Mouse (Mus musculus) testis, adult 2 months (tissue): Measurements from ENCODE around the gene Hydin.

Experiments
- CTCF ChIP-seq: fragments of 200-500 bp; IDR thresholded peaks from 2 replicates; pipeline ENCODE4 v1.5.1; 2012; ENCODE audit warnings: low read depth, mild to moderate bottlenecking, inconsistent platforms, low read length, moderate library complexity; ENCODE audit not compliant: control insufficient read depth, insufficient read depth, insufficient replicate concordance
- POLR2A ChIP-seq: fragments of 200-500 bp; IDR thresholded peaks from 2 replicates; pipeline ENCODE4 v1.6.1; 2012; ENCODE audit warnings: low read depth, mild to moderate bottlenecking, inconsistent platforms, low read length, moderate library complexity; ENCODE audit not compliant: control insufficient read depth

- TF ChIP-seq CTCF, result no peak
- TF ChIP-seq POLR2A, result no peak
These were observed 385.1 kb downstream of the Hydin start for GRCm38 (mm10) chr8:110651847-110652246.
